Mouse (Mus musculus): ENCODE data around the gene Pde6b.

Gene Pde6b

DNA sequence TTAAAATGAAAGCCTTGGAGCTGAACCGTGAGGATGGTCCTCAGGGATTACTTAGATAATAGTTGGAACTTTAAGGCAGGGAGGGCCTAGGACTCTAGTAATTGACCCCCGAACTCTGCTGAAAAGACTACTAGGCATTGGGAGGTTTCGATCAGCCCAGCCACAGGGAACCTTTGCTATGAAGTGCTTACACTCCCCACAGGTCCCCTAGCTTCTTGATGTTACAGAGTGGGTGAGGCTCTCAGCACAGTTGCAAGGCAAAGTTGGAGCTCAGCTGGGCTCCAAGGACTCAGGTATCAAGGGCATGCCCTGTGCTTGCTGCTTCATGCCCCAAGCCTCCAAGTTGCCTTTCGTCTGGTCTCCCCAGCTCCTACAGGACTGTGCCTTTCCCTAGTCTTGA lies 74.3 kb downstream of the Pde6b start:
- no peak for DNase-seq (ENCODE audit: low spot score)

DNA sequence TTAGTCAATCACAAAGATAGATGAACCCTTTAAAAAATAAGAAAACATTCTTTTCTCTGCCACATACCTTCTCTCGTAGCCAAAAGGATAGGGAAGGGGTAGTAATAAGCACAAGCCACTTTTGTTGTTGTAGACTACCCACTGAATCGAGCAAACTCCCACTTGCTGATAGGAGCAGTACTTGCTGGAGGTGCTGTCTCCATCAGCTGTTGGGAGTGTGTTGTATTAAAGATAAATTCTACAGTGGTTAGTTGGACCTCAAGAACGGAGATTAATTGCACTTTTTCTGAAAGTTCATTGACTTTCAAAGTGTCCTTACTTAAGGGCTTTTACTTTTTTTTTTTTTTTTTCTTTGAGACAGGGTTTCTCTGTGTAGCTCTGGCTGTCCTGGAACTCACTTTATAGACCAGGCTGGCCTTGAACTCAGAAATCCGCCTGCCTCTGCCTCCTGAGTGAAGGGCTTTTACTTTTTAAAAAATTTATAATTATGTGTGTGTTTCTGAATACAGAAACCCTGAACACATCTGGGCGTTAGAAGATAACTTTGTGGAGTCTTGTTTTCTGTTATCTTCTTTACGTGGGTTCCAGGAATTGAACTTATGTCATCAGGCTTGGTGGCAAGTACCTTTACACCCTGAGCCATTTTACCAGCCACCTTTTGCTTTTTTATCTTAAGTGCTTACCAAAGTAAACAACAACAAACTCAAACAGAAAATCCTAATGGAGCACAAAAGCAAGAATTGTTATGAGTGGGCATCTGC lies 77.1 kb downstream of the Pde6b start:
- no peak for DNase-seq (ENCODE audit: low spot score)

DNA sequence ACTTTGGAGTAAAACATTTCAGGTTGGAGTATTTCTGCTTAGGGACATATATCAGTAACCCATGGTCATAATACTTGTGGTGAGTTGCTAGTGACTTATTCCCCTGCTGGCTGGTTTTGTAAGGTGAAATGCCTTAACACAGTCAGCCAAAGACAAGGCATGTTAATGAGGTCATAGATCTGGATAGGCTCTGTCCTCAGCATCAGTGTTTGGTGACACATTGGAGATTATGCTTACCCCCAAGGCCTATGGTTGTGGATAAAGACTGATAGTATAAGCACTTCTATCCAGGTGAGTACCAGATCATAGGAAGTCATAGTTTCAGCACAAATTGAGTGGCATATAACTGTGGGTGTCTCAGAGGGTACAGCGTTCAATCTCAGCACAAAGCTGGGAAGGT lies 78.5 kb downstream of the Pde6b start:
- DNase-seq (ENCODE audit: low spot score), result no peak

DNA sequence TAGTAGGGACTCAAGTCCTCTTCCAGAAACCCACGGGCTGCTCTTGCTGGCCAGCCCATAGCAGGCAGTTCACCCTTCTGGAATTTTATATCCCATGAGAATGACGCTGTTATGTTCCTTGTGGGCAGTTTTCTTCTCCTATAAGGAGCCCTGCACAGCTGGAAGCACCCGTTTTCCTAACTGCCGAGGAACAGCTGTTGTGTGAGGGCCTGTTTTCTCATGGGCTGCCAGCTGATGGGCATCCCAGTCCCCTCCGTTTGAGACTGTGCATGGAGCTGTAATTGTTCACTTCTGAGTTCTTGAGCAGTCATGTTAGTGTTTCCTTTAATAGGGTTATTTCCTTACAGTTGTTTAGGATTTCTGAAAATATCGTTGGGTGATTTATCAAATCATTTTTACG lies 81.4 kb downstream of the Pde6b start:
- DNase-seq (ENCODE audit: low spot score), result no peak

DNA sequence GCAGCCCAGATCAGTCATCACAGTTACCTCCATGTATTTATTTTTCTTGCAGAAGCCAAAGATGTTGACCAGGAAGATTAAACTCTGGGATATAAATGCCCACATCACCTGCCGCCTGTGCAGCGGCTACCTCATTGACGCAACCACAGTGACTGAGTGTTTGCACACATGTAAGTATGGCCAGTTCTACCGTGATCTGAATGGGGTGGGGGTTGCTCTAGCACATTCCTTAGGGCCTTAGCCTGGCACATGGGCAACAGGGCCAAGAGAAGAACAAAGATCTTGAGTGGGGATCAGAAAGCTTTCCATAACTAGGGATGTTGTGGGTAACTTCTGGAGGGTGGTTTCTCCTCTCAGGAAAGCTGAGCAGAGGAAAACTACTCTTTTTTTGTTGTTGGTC lies 85.5 kb downstream of the Pde6b start:
- no peak for DNase-seq (ENCODE audit: low spot score)

DNA sequence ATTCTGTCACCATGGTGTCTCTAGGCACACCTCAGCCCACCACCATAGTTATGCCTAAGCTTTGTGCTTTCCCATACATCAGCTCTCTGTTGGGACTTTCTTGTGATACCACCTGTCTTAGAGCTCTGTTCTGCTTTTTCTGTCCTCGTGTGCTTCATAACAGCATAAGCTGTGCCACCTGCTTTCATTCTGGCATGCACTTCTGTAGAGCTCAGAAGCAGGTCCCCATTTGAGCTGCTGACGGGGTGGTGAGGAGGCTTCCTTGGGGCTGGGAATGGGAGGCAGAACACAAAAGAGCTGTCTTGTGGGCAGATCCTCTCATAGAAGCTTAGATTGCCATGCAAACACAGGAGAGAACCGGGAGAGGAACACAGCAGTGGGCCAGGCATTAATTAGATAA lies 87.8 kb downstream of the Pde6b start:
- no peak for DNase-seq (ENCODE audit: low spot score)

Measured in ovary, adult 18-20 months (tissue).